Mouse (Mus musculus) left cerebral cortex, postnatal 14 days (tissue): ENCODE measurements around the gene Olfr933. TPM values are rescaled to one million over a fixed set of nuclear protein-coding genes. Genes with fewer than 3 reads are reported as not detected.
A peak's percentile ranks its signal among the peaks of the same experiment; 100 is the strongest.

ENCODE experiments used
- DNase-seq, 2 experiments: peaks; one replicate each; pipeline ENCODE4 v3.0.0; 2021 to 2022; ENCODE audit warnings: low spot score in 2 of 2, mixed read lengths in 1 of 2
- intact Hi-C: fragments of 180-260 bp; cut with DNase I; formaldehyde crosslinking; loops from one replicate; pipeline ENCODE4 v1.15.1; 2025
- long read RNA-seq, 2 experiments: library from polyadenylated mRNA; stranded (forward); transcript quantifications; one replicate each; pipeline ENCODE4 v2.0.0; 2021
- total RNA-seq, 2 experiments: library from RNA; stranded (reverse); gene quantifications; 2 replicates each; pipeline ENCODE4 v1.2.3; 2021

Gene Olfr933
- not detected for total RNA-seq
- long read RNA-seq, experiment 1, result 0 reads
- long read RNA-seq, experiment 2, result 0 reads

- no peak for DNase-seq
- intact Hi-C loops, result no loop called here
These were observed at the start of gene Olfr933 for GRCm38 (mm10) chr9:38972013-38972412. Olfr933 (plus strand) TSS chr9:38972313.

GRCm38 (mm10) chr9:38929509-38929908, 42.6 kb upstream of the Olfr933 start, which contains the start of gene Olfr930:
Olfr930 (plus strand) TSS chr9:38929809.
- intact Hi-C loops, result no loop called here
- DNase-seq, result no peak

- peak; percentile 7 to 30 for DNase-seq
- intact Hi-C loops, result no loop called here
These were observed 18.6 kb upstream of the Olfr933 start for GRCm38 (mm10) chr9:38953401-38954123.

- intact Hi-C loops, result no loop called here
- DNase-seq, result peak in 1 of 2 experiments; percentile 20
These were observed 18.0 kb upstream of the Olfr933 start for GRCm38 (mm10) chr9:38954124-38954416.

GRCm38 (mm10) chr9:38988215-38988614, 16.1 kb downstream of the Olfr933 start, which contains the start of gene Olfr934:
Olfr934 (minus strand) TSS chr9:38988315.
- DNase-seq, result no peak
- intact Hi-C loops, result no loop called here

GRCm38 (mm10) chr9:38999583-38999982, 27.5 kb downstream of the Olfr933 start, which contains the start of gene Olfr935:
Olfr935 (minus strand) TSS chr9:38999683.
- DNase-seq, result no peak
- intact Hi-C loops, result no loop called here

- intact Hi-C loops, result no loop called here
These were observed 51.2 kb downstream of the Olfr933 start, which contains the start of gene Olfr146 for GRCm38 (mm10) chr9:39023277-39023676. Olfr146 (minus strand) TSS chr9:39023377.

More at GRCm38 (mm10) chr9:39023277-39023676, 51.2 kb downstream of the Olfr933 start, which contains the start of gene Olfr146:
- DNase-seq, result no peak

Other genes with a start within 250 kb of the Olfr933 start
- gene Olfr920, start 220.0 kb upstream of the Olfr933 start, total RNA-seq, result under 1 TPM in 1 of 2 experiments, not detected in 1; 0.09 TPM
- gene Olfr921, start 199.2 kb upstream of the Olfr933 start, total RNA-seq, result not detected
- gene Olfr922, start 157.7 kb upstream of the Olfr933 start, total RNA-seq, result not detected
- gene Olfr923, start 145.8 kb upstream of the Olfr933 start, total RNA-seq, result not detected
- gene Olfr924, start 127.9 kb upstream of the Olfr933 start, total RNA-seq, result not detected
- not detected for gene Olfr26, start 117.3 kb upstream of the Olfr933 start, total RNA-seq
- not detected for gene Olfr926, start 95.2 kb upstream of the Olfr933 start, total RNA-seq
- not detected for gene Olfr930, start 42.5 kb upstream of the Olfr933 start, total RNA-seq
- not detected for gene Olfr934, start 16.0 kb downstream of the Olfr933 start, total RNA-seq
- gene Olfr935, start 27.4 kb downstream of the Olfr933 start, total RNA-seq, result not detected
- not detected for gene Olfr146, start 51.1 kb downstream of the Olfr933 start, total RNA-seq
- gene Olfr937, start 92.6 kb downstream of the Olfr933 start, total RNA-seq, result not detected
- not detected for gene Olfr938, start 106.6 kb downstream of the Olfr933 start, total RNA-seq
- not detected for gene Olfr27, start 155.8 kb downstream of the Olfr933 start, total RNA-seq
- not detected for gene Olfr943, start 194.0 kb downstream of the Olfr933 start, total RNA-seq
- gene Olfr944, start 229.6 kb downstream of the Olfr933 start, total RNA-seq, result not detected